Mouse (Mus musculus) hindbrain, postnatal 0 days (tissue): ENCODE measurements around the gene A930017K11Rik. TPM values are rescaled to one million over a fixed set of nuclear protein-coding genes. Genes with fewer than 3 reads are reported as not detected.

Experiments
- ATAC-seq: fragments of 200-750 bp; cut with Nextera tagmentation; 2 replicates; pipeline ENCODE4 v1.8.0; 2017; ENCODE audit warnings: mild to moderate bottlenecking, moderate TSS enrichment, moderate library complexity
- DNase-seq: peaks from one replicate; pipeline ENCODE4 v3.0.0-alpha.2; 2015; ENCODE audit warnings: low spot score
- H3K27ac ChIP-seq: fragments of 300-500 bp; sonication (generic); 2 replicates; pipeline ENCODE4 v1.5.1; 2014; ENCODE audit warnings: mild to moderate bottlenecking
- H3K27me3 ChIP-seq: fragments of 300-500 bp; sonication (generic); 2 replicates; pipeline ENCODE4 v1.6.1; 2014; ENCODE audit warnings: low read length, mixed read lengths; ENCODE audit not compliant: insufficient read depth
- H3K36me3 ChIP-seq: fragments of 300-500 bp; sonication (generic); 2 replicates; pipeline ENCODE4 v1.6.1; 2014; ENCODE audit warnings: low read length, mixed read lengths; ENCODE audit not compliant: insufficient read depth
- H3K4me1 ChIP-seq: fragments of 300-500 bp; sonication (generic); 2 replicates; pipeline ENCODE4 v1.6.1; 2014; ENCODE audit warnings: antibody characterized with exemption, low read length, mixed read lengths; ENCODE audit not compliant: insufficient read depth
- H3K4me2 ChIP-seq: fragments of 300-500 bp; sonication (generic); 2 replicates; pipeline ENCODE4 v1.6.1; 2014; ENCODE audit warnings: low read depth, mild to moderate bottlenecking, low read length, moderate library complexity, mixed read lengths
- H3K4me3 ChIP-seq: fragments of 300-500 bp; sonication (generic); 2 replicates; pipeline ENCODE4 v1.5.1; 2014; ENCODE audit warnings: low read length
- H3K9ac ChIP-seq: fragments of 300-500 bp; sonication (generic); replicated peaks from 2 replicates; pipeline ENCODE4 v1.6.1; 2014; ENCODE audit warnings: mild to moderate bottlenecking, low read length, moderate library complexity, mixed read lengths
- H3K9me3 ChIP-seq: fragments of 300-500 bp; sonication (generic); 2 replicates; pipeline ENCODE4 v1.6.1; 2016; ENCODE audit warnings: low read length, mixed read lengths
- CTCF ChIP-seq: IDR thresholded peaks from 2 replicates; pipeline ENCODE4 v1.5.1; 2016; ENCODE audit warnings: antibody characterized with exemption, control low read depth, low read depth
- WGBS: fragments of 180-500 bp; shearing (Covaris S2); extraction: QIAGEN DNeasy Blood & Tissue Kit; methylation state at CpG from one replicate; pipeline ENCODE4 v1.1.7; 2014; 5-methylcytosine and 5-hydroxymethylcytosine counted together
- polyA plus RNA-seq: library from polyadenylated mRNA; unstranded; fragments of >200 nt; fragmentation: Nextera tagmentation; extraction: Ambion mirVana; gene quantifications from 2 replicates; pipeline ENCODE4 v1.2.1, GENCODE M21; 2015
- total RNA-seq: library from RNA; depleted of rRNA; stranded (reverse); fragments of >200 nt; gene quantifications from 2 replicates; pipeline ENCODE4 v1.2.3, GENCODE M21; 2014

The A930017K11Rik gene
- total and polyA plus RNA-seq, 2 experiments from 2014 or later, result 5.0 to 5.6 TPM

DNA sequence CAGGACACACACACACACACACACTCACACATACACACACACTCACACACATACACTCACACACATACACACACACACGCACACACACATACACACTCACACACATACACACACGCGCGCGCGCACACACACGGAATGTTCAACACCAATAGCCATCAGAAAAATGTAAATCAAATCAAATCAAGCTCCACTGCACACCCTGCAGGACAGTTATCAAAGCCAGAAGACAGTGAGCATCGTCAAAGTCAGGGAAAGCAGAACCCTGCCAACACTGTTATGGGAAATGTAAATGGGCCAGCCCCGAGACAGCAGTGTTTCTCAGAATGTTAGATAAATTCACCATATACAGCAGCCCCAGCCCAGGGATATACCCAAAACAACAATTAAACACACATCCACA lies 18.1 kb upstream of the A930017K11Rik start:
- ATAC-seq (0 out of 2 replicates have a peak, but pooled peaks have one; percentile 40), DNase-seq (peak; percentile 68)
- Histone ChIP-seq H3K9me3 (no peaks in the 10 kb centered on the region), H3K9ac (no peak overlapping the region), H3K36me3 (no peaks in the 10 kb centered on the region), H3K4me1 (no peaks in the 10 kb centered on the region), H3K27ac (no peak overlapping the region), H3K27me3 (no peaks in the 10 kb centered on the region), H3K4me2 (no peak overlapping the region), H3K4me3 (no peak overlapping the region)
- peak; percentile 35 for TF ChIP-seq CTCF
- WGBS, result 71% methylated on average over 9 of the region's 9 CpGs

DNA sequence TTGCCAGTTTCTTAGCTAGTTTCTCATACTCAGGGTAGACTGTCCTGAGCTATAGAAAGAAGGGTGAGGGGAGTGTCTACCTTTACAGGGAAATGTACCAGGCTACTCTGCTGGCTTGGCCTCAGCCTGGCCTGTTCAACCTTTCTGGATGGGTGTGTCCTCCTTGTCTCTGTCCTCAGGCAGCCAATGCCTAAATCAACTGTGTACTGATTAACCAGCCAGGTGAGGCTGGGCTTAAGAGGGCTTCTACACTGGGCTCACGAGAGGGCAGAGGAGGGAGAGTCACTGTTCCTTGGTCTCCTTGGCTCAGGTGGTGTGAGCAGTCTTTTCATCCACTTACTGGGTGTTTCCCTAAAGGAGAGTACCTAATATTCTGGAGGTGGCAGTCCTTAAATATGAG lies 15.8 kb upstream of the A930017K11Rik start:
- H3K9me3 ChIP-seq, result no peaks in the 10 kb centered on the region
- 0 out of 2 replicates have a peak overlapping the region, but pooled peaks have one; percentile 4 for H3K27ac ChIP-seq
- H3K4me2 ChIP-seq, result no peak overlapping the region
- H3K27me3 ChIP-seq, result no peaks in the 10 kb centered on the region
- ATAC-seq, result no peak
- H3K4me3 ChIP-seq, result no peak overlapping the region
- 71% methylated on average over 1 of the region's 1 CpGs for WGBS
- DNase-seq, result no peak
- no peak for TF ChIP-seq CTCF
- H3K9ac ChIP-seq, result no peak overlapping the region
- H3K4me1 ChIP-seq, result no peaks in the 10 kb centered on the region
- no peaks in the 10 kb centered on the region for H3K36me3 ChIP-seq

DNA sequence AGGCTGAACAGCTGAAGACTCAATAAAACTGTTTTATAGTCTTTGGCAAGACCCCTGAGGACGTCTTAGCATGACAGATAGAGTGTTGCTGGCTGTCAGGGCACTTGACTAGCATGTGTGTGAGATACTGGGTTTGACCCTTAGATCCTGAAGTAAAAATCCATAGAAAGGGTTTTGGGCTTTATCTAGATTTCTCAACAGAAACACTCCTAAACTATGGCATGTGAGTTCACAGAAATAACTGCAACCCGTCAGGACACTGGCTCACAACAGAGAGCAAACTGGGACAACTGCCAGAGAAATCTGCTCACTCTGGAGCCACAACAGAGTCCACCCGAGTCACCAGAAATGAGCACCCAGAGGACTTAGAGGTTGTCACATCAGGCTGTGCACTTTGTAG lies 15.3 kb upstream of the A930017K11Rik start:
- no peak overlapping the region for H3K4me2 ChIP-seq
- DNase-seq, result no peak
- peak overlapping the region; percentile 4; the same call in 1 of the 2 replicates for H3K27ac ChIP-seq
- H3K36me3 ChIP-seq, result no peaks in the 10 kb centered on the region
- H3K27me3 ChIP-seq, result no peaks in the 10 kb centered on the region
- no peak for TF ChIP-seq CTCF
- no peak for ATAC-seq
- no peak overlapping the region for H3K4me3 ChIP-seq
- WGBS, result 37% methylated on average over 3 of the region's 3 CpGs
- no peaks in the 10 kb centered on the region for H3K4me1 ChIP-seq
- no peak overlapping the region for H3K9ac ChIP-seq
- H3K9me3 ChIP-seq, result no peaks in the 10 kb centered on the region

DNA sequence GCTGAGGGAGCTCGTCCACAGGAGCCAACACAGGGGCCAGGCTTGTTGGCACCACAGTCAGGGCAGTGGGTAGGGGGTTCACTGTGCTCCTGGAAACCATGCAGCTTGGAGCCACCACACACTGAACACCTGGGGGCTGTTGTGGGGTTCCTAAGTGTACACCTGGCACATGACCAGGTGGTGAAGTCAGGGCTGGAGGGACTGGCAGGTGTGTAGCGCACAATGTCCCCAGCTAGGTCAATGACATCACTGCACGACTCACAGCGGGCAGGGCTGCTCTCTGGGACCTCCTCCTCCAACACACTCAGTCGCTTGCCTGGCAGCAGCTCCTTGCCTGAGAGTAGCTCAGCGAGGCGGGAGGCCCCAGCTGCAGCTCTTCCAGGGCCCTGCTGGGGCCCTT lies 11.9 kb upstream of the A930017K11Rik start:
- H3K36me3 ChIP-seq, result no peaks in the 10 kb centered on the region
- no peak overlapping the region for H3K9ac ChIP-seq
- H3K27ac ChIP-seq, result no peak overlapping the region
- no peak overlapping the region for H3K4me2 ChIP-seq
- no peak for DNase-seq
- no peak overlapping the region for H3K4me3 ChIP-seq
- WGBS, result 68% methylated on average over 7 of the region's 7 CpGs
- no peaks in the 10 kb centered on the region for H3K9me3 ChIP-seq
- 0 out of 2 replicates have a peak, but pooled peaks have one; percentile 6 for ATAC-seq
- H3K27me3 ChIP-seq, result no peaks in the 10 kb centered on the region
- no peak for TF ChIP-seq CTCF
- H3K4me1 ChIP-seq, result no peaks in the 10 kb centered on the region

DNA sequence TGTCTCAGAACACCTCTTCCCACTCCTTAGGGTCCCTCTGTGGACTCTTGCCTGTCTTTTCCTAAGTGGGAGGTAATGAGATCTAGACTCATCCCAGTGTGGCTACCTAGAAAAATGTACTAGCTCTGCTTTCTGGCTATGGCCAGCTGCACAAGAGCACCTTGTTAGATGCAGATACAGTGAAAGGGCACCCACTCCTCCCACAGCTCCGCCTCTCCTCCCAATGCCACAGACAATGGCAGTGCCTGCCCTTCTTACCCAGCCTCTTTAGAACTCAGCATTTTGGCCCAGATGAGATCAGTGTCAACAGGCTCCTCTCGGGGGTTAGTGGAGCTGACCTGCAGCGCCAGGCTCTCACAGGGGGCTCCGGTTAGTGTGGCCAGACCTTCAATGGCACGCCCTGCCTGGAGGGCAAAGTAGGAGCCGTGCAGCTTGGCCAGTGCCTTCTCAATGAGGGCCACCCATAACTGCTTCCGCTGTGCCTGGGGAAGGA lies 10.1 kb upstream of the A930017K11Rik start:
- Histone ChIP-seq H3K27me3 (no peaks in the 10 kb centered on the region), H3K9me3 (no peaks in the 10 kb centered on the region), H3K36me3 (no peaks in the 10 kb centered on the region), H3K9ac (no peak overlapping the region), H3K27ac (no peak overlapping the region), H3K4me3 (no peak overlapping the region), H3K4me1 (no peaks in the 10 kb centered on the region; the same call in 1 of the 2 replicates), H3K4me2 (no peak overlapping the region)
- no peak for TF ChIP-seq CTCF
- ATAC-seq (no peak), DNase-seq (no peak)
- 90% methylated on average over 7 of the region's 7 CpGs for WGBS

DNA sequence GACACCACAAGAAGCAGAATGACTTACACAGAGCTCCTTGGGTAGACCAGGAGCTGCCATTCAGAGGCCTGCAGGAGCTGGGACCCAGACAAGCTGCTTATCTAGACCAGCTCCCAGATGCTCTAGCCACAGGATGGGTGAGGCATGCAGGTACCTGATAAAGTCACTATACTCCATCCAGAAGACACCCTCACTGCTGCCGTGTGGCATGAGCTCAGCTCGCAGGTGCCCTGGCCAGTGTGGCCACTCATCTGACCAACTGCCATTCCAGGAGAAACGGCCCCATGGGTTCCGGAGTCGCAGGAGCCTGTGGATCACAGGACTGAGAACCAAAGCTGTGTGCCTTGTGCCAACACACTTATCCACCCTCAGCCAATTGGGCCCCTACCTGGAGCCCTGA lies 9.2 kb upstream of the A930017K11Rik start:
- WGBS, result 93% methylated on average over 5 of the region's 5 CpGs
- Histone ChIP-seq H3K27me3 (no peaks in the 10 kb centered on the region), H3K4me3 (no peak overlapping the region), H3K4me1 (no peaks in the 10 kb centered on the region; the same call in 1 of the 2 replicates), H3K4me2 (no peak overlapping the region), H3K36me3 (no peaks in the 10 kb centered on the region), H3K9ac (no peak overlapping the region), H3K27ac (no peak overlapping the region), H3K9me3 (no peaks in the 10 kb centered on the region)
- DNase-seq (no peak), ATAC-seq (no peak)
- no peak for TF ChIP-seq CTCF

DNA sequence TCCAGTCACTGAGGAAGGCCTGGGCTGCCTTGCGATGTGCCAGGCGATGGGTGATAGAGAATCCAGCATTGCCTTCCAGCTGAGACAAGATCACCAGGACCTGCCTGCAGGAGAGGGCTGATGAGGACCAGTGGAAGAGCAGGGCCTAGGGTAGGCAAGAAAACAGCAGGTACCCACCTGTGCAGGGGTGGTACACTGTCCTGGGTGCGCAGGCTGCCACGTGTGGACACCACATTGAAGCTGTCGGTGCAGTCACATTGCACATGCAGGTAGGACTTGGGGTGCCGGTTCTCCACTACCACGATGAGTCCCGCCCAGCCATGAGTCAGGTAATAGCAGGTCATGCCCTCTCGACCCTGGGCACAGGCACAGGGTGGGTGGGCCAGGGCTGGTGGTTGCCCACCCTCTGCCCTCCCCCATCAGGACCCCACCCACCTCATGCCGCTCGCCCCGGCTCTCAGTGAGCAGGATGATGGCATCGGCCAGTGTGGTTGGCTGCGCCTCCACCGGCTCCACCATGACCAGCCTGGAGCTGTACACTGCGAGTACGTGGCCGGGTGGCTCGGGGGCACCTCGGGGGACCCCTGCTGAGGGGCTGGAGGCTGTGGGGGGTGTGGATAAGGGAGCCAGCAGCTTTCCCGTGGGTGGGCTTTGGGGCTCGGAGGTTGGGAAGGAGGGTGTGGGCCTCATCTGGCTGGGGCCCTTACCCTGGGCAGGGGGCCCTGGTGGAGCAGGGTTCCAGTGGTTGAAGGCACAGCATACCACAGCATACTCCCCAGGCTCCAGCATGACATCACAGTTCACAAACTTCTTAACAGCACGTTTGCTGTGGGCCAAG lies 7.5 kb upstream of the A930017K11Rik start:
- Histone ChIP-seq H3K4me1 (peaks cover 4% of the 10 kb centered on the region; the same call in 1 of the 2 replicates), H3K27me3 (no peaks in the 10 kb centered on the region), H3K9me3 (no peaks in the 10 kb centered on the region), H3K27ac (no peak overlapping the region), H3K9ac (no peak overlapping the region), H3K36me3 (no peaks in the 10 kb centered on the region), H3K4me3 (no peak overlapping the region), H3K4me2 (no peak overlapping the region)
- WGBS, result 88% methylated on average over 23 of the region's 23 CpGs
- no peak for TF ChIP-seq CTCF
- DNase-seq (no peak), ATAC-seq (no peak)
